Mouse (Mus musculus) liver, embryonic 12.5 days (tissue): ENCODE results near the gene Ptgds. TPM values are rescaled to one million over a fixed set of nuclear protein-coding genes. Genes with fewer than 3 reads are reported as not detected.

Experiments used
- ATAC-seq: fragments of 200-750 bp; cut with Nextera tagmentation; 2 replicates; pipeline ENCODE4 v1.8.0; 2017; ENCODE audit warnings: moderate number of reproducible peaks, mild to moderate bottlenecking, moderate library complexity
- H3K27ac ChIP-seq: fragments of 300-500 bp; sonication (generic); 2 replicates; pipeline ENCODE4 v1.5.1; 2016; ENCODE audit warnings: mild to moderate bottlenecking
- H3K27me3 ChIP-seq: fragments of 300-500 bp; sonication (generic); replicated peaks from 2 replicates; pipeline ENCODE4 v1.6.1; 2016; ENCODE audit warnings: mild to moderate bottlenecking, moderate library complexity
- H3K36me3 ChIP-seq: fragments of 300-500 bp; sonication (generic); 2 replicates; pipeline ENCODE4 v1.6.1; 2016; ENCODE audit warnings: mild to moderate bottlenecking, moderate library complexity
- H3K4me1 ChIP-seq: fragments of 300-500 bp; sonication (generic); 2 replicates; pipeline ENCODE4 v1.6.1; 2016
- H3K4me2 ChIP-seq: fragments of 300-500 bp; sonication (generic); 2 replicates; pipeline ENCODE4 v1.6.1; 2016; ENCODE audit warnings: mild to moderate bottlenecking, moderate library complexity
- H3K4me3 ChIP-seq: fragments of 300-500 bp; sonication (generic); 2 replicates; pipeline ENCODE4 v1.5.1; 2016; ENCODE audit warnings: mild to moderate bottlenecking, moderate library complexity
- H3K9ac ChIP-seq: fragments of 300-500 bp; sonication (generic); 2 replicates; pipeline ENCODE4 v1.6.1; 2016; ENCODE audit warnings: mild to moderate bottlenecking, moderate library complexity
- H3K9me3 ChIP-seq: fragments of 300-500 bp; sonication (generic); replicated peaks from 2 replicates; pipeline ENCODE4 v1.6.1; 2016; ENCODE audit warnings: mild to moderate bottlenecking, moderate library complexity
- WGBS: fragments of 180-500 bp; shearing (Covaris S2); methylation state at CpG from one replicate; pipeline ENCODE4 v1.1.7; 2016; ENCODE audit not compliant: insufficient replicate concordance; 5-methylcytosine and 5-hydroxymethylcytosine counted together
- polyA plus RNA-seq: library from polyadenylated mRNA; unstranded; fragments of >200 nt; fragmentation: Nextera tagmentation; extraction: Ambion mirVana; gene quantifications from 2 replicates; pipeline ENCODE4 v1.2.1, GENCODE M21; 2016

The Ptgds gene
- 0.20 and 0.22 TPM in 2 replicates for polyA plus RNA-seq

DNA sequence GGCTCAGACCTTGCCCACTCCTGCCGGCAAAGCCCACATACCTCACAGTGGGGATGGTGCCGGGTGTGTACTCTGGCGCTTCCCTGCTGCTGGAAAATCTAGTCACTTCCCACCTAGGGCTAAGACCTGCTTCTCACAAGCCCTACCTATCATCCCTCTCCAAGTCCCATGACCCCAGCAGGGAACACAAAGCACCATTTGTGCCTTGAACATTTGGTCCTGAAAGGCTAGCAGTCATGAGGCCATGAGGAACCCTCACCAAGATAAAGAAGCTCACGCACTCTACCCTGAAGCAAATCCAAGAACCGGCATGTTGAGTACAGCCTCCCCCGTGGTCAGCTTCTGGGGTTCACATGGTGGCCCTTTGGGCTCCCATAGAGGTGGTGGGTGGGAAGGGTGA lies at the start of gene Ptgds:
TSS of gene Ptgds (minus strand) at position 78 of the 400 bp plus-strand sequence.
- H3K9me3 ChIP-seq = no peaks in the 10 kb centered on the region
- no peak within 1 kb of the TSS for H3K4me2 ChIP-seq
- no peaks in the 10 kb centered on the region for H3K36me3 ChIP-seq
- H3K27ac ChIP-seq = no peak within 1 kb of the TSS
- no peak within 1 kb of the TSS for H3K9ac ChIP-seq
- H3K4me3 ChIP-seq = no peak within 1 kb of the TSS
- H3K4me1 ChIP-seq = peaks cover 10% of the 10 kb centered on the region
- 0 out of 2 replicates have a peak, but pooled peaks cover 14% of the 10 kb centered on the region for H3K27me3 ChIP-seq
- ATAC-seq = no peak
- WGBS = 50% methylated on average over 6 of the region's 6 CpGs

DNA sequence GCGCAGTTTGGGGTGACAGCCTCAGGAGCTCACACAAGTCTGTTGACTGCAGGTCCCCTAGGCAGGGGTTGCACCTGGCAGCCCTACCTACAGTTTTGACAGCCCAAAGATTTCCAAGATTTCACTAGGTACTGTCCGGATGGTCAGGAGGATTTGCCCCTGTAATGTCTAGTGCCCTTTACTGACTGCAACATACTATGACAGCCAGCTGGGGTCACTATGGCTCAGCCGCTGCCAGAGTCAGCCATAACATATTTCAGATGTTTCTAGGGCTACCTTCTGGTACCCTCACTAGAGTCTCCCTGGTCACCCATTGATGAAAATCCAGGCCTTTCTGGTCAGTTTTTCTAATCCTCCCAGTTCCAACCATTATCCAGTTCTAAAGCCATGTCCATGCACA lies 40.1 kb upstream of the Ptgds start:
- no peak overlapping the region for H3K27ac ChIP-seq
- H3K4me3 ChIP-seq = no peak overlapping the region
- H3K9ac ChIP-seq = no peak overlapping the region
- no peaks in the 10 kb centered on the region; the same call in 1 of the 2 replicates for H3K27me3 ChIP-seq
- H3K36me3 ChIP-seq = peaks cover 13% of the 10 kb centered on the region
- H3K4me1 ChIP-seq = no peaks in the 10 kb centered on the region
- H3K9me3 ChIP-seq = no peaks in the 10 kb centered on the region
- no peak overlapping the region for H3K4me2 ChIP-seq
- no peak for ATAC-seq
- WGBS = 56% methylated on average over 3 of the region's 3 CpGs

DNA sequence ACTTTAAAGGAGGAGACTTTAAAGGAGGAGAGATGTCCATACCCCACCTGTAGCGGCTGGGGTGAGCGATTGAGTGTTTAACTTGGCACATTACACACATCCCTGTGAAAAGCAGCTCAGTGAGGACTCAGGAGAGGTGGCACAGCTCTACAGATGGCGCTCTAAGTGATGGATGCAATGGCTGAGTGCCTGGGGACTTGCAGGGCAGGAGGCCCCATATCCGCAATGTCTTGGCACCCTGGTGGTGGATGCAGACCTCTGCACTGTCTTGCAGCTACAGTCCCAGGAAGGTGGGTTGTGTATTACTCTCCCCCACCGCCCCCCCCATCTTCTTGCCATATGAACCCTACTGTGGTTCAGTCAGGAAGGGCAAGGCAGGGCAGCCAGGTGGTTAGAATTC lies 37.1 kb upstream of the Ptgds start:
- H3K9me3 ChIP-seq = no peaks in the 10 kb centered on the region
- peaks cover 27% of the 10 kb centered on the region for H3K4me1 ChIP-seq
- H3K27me3 ChIP-seq = no peaks in the 10 kb centered on the region
- H3K36me3 ChIP-seq = peaks cover 34% of the 10 kb centered on the region
- 45% methylated on average over 5 of the region's 5 CpGs for WGBS
- H3K4me2 ChIP-seq = no peak overlapping the region
- no peak overlapping the region for H3K4me3 ChIP-seq
- H3K27ac ChIP-seq = no peak overlapping the region
- H3K9ac ChIP-seq = no peak overlapping the region
- no peak for ATAC-seq

DNA sequence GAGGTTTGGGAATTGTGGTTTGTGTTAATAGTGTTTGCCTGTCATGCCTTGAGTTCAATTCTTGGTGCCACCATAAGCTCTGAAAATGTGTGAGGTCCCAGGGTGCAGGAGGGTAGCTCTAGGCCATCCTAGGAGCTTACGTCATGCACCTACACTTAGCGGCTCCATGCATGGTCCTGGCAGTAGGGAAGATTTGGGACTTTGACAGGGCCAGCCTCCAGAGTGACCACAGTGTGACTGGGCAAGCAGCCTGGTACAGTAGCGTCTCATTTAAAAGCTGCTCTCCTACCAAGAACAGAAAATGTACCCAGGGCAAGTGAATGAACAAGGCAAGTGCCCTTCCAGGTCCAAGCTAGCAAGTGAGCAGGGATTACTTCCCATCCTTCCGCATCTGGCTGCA lies 36.0 kb upstream of the Ptgds start:
- no peak for ATAC-seq
- Histone ChIP-seq H3K27ac (no peak overlapping the region), H3K36me3 (peaks cover 34% of the 10 kb centered on the region), H3K9me3 (no peaks in the 10 kb centered on the region), H3K9ac (no peak overlapping the region), H3K4me3 (no peak overlapping the region), H3K4me2 (no peak overlapping the region), H3K27me3 (no peaks in the 10 kb centered on the region), H3K4me1 (peaks cover 37% of the 10 kb centered on the region)
- 86% methylated on average over 4 of the region's 4 CpGs for WGBS

DNA sequence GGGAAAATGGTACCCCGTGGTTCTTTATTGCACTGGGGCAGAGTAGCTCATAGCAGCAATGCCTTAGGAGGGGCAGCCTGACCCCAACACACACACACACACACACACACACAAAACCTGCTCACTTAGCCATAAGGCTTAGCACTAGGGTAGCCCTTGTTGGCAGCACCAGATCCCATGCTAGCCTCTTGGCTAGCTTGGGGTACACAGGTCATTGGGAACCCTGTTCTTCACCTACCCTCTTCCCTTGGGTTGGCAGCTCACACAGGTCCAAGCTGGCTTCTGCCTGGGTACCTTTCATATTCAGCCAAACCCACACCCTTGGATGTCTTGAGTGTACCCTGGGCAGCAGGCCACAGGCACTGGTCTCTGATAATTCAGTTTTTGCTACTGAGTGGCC lies 35.2 kb upstream of the Ptgds start:
- ATAC-seq = no peak
- no peaks in the 10 kb centered on the region for H3K27me3 ChIP-seq
- H3K9me3 ChIP-seq = no peaks in the 10 kb centered on the region
- H3K9ac ChIP-seq = no peak overlapping the region
- H3K27ac ChIP-seq = no peak overlapping the region
- H3K4me2 ChIP-seq = no peak overlapping the region
- 50% methylated on average over 1 of the region's 1 CpGs for WGBS
- H3K4me1 ChIP-seq = peaks cover 41% of the 10 kb centered on the region
- peaks cover 34% of the 10 kb centered on the region for H3K36me3 ChIP-seq
- no peak overlapping the region for H3K4me3 ChIP-seq

DNA sequence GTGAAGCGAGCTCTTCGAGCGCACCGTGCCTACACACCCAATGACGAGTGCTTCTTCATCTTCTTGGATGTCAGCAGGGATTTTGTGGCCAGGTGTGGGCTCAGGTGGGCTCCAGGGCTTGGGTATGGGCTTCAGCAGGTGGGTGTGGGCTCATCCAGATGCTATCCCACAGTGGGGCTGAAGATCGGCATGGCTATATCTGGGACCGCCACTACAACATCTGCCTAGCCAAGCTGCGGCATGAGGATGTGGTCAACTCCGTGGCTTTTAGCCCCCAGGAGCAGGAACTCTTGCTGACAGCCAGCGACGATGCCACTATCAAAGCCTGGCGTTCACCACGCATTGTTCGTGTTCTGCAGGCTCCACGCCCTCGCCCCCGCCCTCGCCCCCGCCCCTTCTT lies 34.7 kb upstream of the Ptgds start:
- Histone ChIP-seq H3K27me3 (no peaks in the 10 kb centered on the region), H3K4me1 (peaks cover 44% of the 10 kb centered on the region), H3K4me3 (no peak overlapping the region), H3K9me3 (no peaks in the 10 kb centered on the region), H3K9ac (no peak overlapping the region), H3K36me3 (peaks cover 34% of the 10 kb centered on the region), H3K27ac (no peak overlapping the region), H3K4me2 (no peak overlapping the region)
- no peak for ATAC-seq
- WGBS = 70% methylated on average over 19 of the region's 19 CpGs

DNA sequence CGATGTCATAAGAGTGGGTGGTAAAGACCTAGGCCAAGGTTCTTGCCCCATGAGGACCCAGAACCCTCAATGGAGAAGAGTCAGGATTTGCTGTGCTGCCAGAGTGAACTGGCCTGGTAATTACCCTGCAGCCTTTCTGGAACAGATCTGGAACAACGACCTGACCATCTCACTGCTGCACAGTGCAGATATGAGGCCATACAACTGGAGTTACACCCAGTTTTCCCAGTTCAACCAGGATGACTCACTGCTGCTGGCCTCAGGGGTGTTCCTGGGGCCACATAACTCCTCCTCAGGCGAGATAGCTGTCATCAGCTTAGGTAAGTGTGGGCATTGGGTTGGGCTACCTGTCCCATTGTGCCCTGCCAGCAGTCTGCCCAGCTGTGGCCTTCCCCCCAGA lies 32.9 kb upstream of the Ptgds start:
- Histone ChIP-seq H3K4me2 (peak overlapping the region; percentile 91), H3K27ac (peak overlapping the region; percentile 91), H3K36me3 (peaks cover 34% of the 10 kb centered on the region), H3K27me3 (no peaks in the 10 kb centered on the region), H3K9ac (peak overlapping the region; percentile 90), H3K9me3 (no peaks in the 10 kb centered on the region), H3K4me1 (peaks cover 54% of the 10 kb centered on the region), H3K4me3 (peak overlapping the region; percentile 80; the same call in 1 of the 2 replicates)
- ATAC-seq = peak; percentile 84
- 48% methylated on average over 3 of the region's 3 CpGs for WGBS

DNA sequence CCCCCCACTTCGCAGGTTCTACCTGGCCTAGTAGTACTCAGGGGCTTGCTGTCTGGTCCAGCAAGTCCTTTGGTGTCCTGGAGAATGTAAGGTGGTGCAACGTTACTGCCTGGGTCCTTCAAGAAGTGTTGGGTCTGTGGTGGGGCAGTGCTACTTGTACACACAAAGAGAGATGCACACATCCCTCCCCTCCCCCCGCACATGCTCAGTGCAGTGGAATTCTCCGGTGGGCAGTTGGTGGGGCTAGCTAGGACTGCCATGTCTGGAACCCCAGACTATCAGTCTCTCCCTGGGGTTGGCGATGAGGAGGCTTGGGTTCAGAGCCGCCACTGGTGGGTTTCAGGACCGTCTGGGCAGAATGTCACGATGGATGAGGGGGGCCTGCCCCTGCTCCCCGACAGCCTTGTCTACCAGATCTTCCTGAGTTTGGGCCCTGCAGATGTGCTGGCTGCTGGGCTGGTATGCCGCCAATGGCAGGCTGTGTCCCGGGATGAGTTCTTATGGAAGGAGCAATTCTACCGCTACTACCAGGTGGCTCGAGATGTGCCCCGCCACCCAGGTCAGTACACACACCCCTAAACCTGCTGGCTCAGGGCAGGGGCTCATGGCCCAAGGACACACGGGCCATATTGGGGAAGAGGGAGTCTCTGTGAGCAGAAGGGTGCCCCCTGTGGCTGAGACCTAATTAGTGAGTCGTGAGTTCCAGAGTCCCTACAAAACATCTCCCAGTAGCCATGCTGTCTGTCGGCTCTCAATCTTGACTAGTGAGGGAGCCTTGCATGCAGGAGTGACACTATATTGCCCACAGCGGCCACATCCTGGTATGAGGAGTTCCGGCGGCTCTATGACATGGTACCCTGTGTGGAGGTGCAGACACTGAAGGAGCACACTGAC lies 32.0 kb upstream of the Ptgds start, which contains the start of gene C8g:
TSS of gene C8g (minus strand) at position 127 of the 894 bp plus-strand sequence.
- ATAC-seq = no peak
- 70% methylated on average over 20 of the region's 20 CpGs for WGBS
- peaks cover 59% of the 10 kb centered on the region for H3K4me1 ChIP-seq
- peak within 1 kb of the TSS; percentile 80 for H3K4me3 ChIP-seq
- peak within 1 kb of the TSS; percentile 91 for H3K4me2 ChIP-seq
- H3K9ac ChIP-seq = peak within 1 kb of the TSS; percentile 90
- peak within 1 kb of the TSS; percentile 91 for H3K27ac ChIP-seq
- peaks cover 34% of the 10 kb centered on the region for H3K36me3 ChIP-seq
- H3K9me3 ChIP-seq = no peaks in the 10 kb centered on the region
- H3K27me3 ChIP-seq = no peaks in the 10 kb centered on the region

DNA sequence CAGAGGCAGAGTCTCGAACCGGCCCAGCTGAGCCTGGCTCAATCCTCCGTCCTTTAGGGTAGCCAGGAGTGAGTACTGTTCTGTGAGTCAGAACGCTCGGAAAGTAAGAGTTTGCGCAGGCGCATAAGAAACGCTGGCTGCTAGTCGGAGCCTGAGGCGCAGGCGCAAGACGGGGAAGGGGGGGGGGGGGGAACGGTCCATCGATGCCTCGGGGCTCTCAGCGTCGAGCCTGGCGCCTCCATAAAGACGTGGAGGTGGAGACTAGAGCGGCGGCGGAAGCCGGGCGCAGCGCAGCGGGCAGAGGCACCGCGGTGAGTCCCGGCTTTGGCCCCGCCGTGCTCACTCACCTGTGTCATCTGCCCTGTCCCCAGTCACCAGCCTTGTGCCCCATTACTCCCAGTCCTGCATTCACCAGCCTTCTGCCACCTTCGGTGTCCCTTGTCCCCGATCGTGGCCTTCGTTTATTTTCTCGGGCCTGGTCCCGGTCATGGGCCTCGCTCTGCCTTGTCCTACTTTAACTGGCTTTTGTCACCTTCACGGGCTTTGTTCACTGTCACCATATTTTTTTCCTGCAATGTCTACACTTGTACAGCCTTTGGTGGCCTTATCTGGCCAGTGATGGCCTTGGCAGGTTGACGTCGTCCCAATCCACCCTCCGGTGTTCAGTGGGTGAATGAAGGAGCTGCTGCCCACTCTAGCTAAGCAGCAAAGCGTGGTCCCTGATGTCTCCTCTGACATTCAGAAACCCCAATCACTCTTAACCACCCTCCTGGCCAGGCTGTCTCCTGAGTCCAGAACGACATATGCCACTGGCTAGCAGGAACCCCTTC lies 30.9 kb upstream of the Ptgds start, which contains the start of gene Fbxw5:
TSS of gene Fbxw5 (plus strand) at position 175 of the 830 bp plus-strand sequence.
- peak within 1 kb of the TSS; percentile 91 for H3K27ac ChIP-seq
- WGBS = 2% methylated on average over 37 of the region's 44 CpGs
- H3K4me3 ChIP-seq = peak within 1 kb of the TSS; percentile 80
- peaks cover 61% of the 10 kb centered on the region for H3K4me1 ChIP-seq
- peaks cover 30% of the 10 kb centered on the region for H3K36me3 ChIP-seq
- ATAC-seq = peak; percentile 77
- H3K4me2 ChIP-seq = peak within 1 kb of the TSS; percentile 91
- H3K9ac ChIP-seq = peak within 1 kb of the TSS; percentile 90
- no peaks in the 10 kb centered on the region for H3K27me3 ChIP-seq
- H3K9me3 ChIP-seq = no peaks in the 10 kb centered on the region

DNA sequence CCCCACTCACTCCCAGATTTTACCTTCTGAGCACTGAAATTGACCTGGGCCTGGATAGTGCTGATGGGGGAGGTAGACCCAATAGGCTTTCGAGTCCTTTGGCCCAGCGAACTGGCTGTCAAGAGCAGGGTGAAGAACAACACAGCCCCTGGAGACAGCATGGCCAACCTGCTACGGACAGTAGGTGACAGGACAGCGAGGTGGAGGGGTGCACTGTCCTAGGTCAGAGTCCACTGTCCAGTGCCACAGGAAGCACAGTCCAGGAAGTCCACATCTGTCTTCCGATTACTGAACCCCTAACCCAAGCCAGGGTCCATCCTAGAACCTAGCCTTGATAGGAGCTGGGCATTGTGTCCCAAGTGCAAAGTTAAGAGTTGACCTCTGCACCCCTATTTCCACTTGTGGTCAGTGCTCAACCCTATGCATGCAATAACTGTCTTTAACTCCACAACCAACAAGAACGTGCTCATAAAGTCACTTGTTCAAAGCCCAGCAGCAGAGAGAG lies 30.3 kb upstream of the Ptgds start:
- Histone ChIP-seq H3K4me2 (peak overlapping the region; percentile 91), H3K27ac (peak overlapping the region; percentile 91), H3K9me3 (no peaks in the 10 kb centered on the region), H3K4me3 (peak overlapping the region; percentile 80), H3K27me3 (no peaks in the 10 kb centered on the region), H3K9ac (peak overlapping the region; percentile 90), H3K4me1 (peaks cover 61% of the 10 kb centered on the region), H3K36me3 (peaks cover 23% of the 10 kb centered on the region)
- ATAC-seq = peak; percentile 10; the same call in 1 of the 2 replicates
- WGBS = 58% methylated on average over 6 of the region's 6 CpGs

DNA sequence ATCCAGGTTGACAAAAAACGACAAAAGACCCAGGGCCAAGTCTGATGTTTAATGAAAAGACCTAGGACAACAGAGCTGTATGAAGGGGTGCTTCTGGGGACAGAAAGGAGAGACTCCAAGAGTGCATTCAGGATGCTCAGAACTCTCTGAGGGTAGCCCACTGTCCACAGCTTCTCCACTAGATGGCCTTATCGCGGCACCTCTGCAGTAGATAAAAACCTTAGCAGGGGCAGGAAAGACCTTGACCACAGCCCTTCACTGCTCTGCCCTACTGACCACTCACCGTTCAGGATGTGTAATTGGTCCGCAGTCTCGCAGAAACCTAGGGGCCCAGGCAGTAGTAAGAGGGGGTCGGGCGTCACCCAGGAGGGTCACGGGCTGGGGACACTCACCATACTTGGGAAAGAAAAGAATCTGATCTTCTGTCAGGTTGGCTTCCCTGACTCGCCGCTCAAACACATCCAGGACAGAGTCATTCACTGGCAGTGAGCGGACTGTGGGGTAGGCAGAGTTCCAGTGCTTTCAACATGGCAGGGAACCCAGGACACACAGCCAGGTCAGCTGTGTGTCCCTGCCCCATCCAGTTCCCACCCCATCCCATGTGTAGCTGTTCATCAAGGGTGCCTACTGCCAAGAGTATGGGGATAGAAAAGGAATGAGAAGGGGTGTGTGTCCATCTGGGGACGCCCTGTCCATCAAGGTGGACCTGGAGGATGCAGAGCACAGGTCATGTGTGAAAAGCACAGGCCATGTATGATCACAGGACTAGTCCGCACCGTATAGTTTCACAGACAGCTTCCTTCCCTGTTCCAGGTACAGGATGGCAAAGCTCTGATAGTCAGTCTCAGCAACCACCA lies 29.0 kb upstream of the Ptgds start:
- Histone ChIP-seq H3K27me3 (0 out of 2 replicates have a peak, but pooled peaks cover under 1% of the 10 kb centered on the region), H3K36me3 (peaks cover 10% of the 10 kb centered on the region), H3K4me1 (peaks cover 53% of the 10 kb centered on the region), H3K9me3 (no peaks in the 10 kb centered on the region), H3K4me2 (no peak overlapping the region), H3K4me3 (no peak overlapping the region), H3K9ac (no peak overlapping the region), H3K27ac (no peak overlapping the region)
- ATAC-seq = no peak
- WGBS = 48% methylated on average over 15 of the region's 15 CpGs
